Mouse (Mus musculus) liver, adult 2 months (tissue): ENCODE measurements around the gene Abcf1. TPM values are rescaled to one million over a fixed set of nuclear protein-coding genes. Genes with fewer than 3 reads are reported as not detected.

Experiments
- DNase-seq: peaks from one replicate; pipeline ENCODE4 v3.0.0-alpha.2; 2011; ENCODE audit warnings: low read depth, low spot score; ENCODE audit errors: extremely low read depth
- H3K27ac ChIP-seq: fragments of 200-500 bp; replicated peaks from 2 replicates; pipeline ENCODE4 v1.5.1; 2012; ENCODE audit warnings: low read depth, mild to moderate bottlenecking, control low read depth, inconsistent platforms, low read length; ENCODE audit not compliant: insufficient read depth
- H3K27me3 ChIP-seq: fragments of 200-500 bp; 2 replicates; pipeline ENCODE4 v1.6.1; 2012; ENCODE audit warnings: mild to moderate bottlenecking, moderate library complexity, low read length, inconsistent platforms; ENCODE audit not compliant: control insufficient read depth, insufficient read depth
- H3K36me3 ChIP-seq: fragments of 200-500 bp; 2 replicates; pipeline ENCODE4 v1.6.1; 2012; ENCODE audit warnings: low read length, inconsistent platforms; ENCODE audit not compliant: control insufficient read depth, insufficient read depth
- H3K4me1 ChIP-seq: fragments of 200-500 bp; 2 replicates; pipeline ENCODE4 v1.6.1; 2011; ENCODE audit warnings: low read length; ENCODE audit not compliant: control insufficient read depth, insufficient read depth
- H3K4me3 ChIP-seq: fragments of 200-500 bp; 2 replicates; pipeline ENCODE4 v1.5.1; 2011; ENCODE audit warnings: low read depth, mild to moderate bottlenecking, control low read depth, low read length, moderate library complexity; ENCODE audit not compliant: insufficient read depth
- H3K79me2 ChIP-seq: fragments of 200-500 bp; 2 replicates; pipeline ENCODE4 v1.6.1; 2012; ENCODE audit warnings: inconsistent platforms, mild to moderate bottlenecking, low read length, moderate library complexity; ENCODE audit not compliant: control insufficient read depth, insufficient read depth
- H3K9ac ChIP-seq: fragments of 200-500 bp; 2 replicates; pipeline ENCODE4 v1.6.1; 2012; ENCODE audit warnings: low read depth, mild to moderate bottlenecking, control low read depth, inconsistent platforms, low read length
- CTCF ChIP-seq: fragments of 200-500 bp; IDR thresholded peaks from 2 replicates; pipeline ENCODE4 v1.5.1; 2011; ENCODE audit warnings: low read depth, low read length, control low read depth
- POLR2A ChIP-seq: fragments of 200-500 bp; IDR thresholded peaks from 2 replicates; pipeline ENCODE4 v1.6.1; 2011; ENCODE audit warnings: low read length, control low read depth; ENCODE audit not compliant: insufficient read depth; ENCODE audit errors: extremely low read depth
- WGBS: fragments of 180-500 bp; shearing (Covaris S2); methylation state at CpG from one replicate; pipeline ENCODE4 v1.1.7; 2018; 5-methylcytosine and 5-hydroxymethylcytosine counted together
- polyA plus RNA-seq: library from polyadenylated mRNA; depleted of rRNA; stranded (reverse); fragments of >200 nt; gene quantifications from 2 replicates; pipeline ENCODE4 v1.2.3, GENCODE M21; 2012; rRNA removed
- total RNA-seq: library from RNA; depleted of rRNA; stranded (reverse); fragments of >200 nt; gene quantifications from 2 replicates; pipeline ENCODE4 v1.2.3, GENCODE M21; 2014; rRNA removed

Abcf1 gene
- total and polyA plus RNA-seq, 2 experiments, result 24.1 to 43.2 TPM

DNA sequence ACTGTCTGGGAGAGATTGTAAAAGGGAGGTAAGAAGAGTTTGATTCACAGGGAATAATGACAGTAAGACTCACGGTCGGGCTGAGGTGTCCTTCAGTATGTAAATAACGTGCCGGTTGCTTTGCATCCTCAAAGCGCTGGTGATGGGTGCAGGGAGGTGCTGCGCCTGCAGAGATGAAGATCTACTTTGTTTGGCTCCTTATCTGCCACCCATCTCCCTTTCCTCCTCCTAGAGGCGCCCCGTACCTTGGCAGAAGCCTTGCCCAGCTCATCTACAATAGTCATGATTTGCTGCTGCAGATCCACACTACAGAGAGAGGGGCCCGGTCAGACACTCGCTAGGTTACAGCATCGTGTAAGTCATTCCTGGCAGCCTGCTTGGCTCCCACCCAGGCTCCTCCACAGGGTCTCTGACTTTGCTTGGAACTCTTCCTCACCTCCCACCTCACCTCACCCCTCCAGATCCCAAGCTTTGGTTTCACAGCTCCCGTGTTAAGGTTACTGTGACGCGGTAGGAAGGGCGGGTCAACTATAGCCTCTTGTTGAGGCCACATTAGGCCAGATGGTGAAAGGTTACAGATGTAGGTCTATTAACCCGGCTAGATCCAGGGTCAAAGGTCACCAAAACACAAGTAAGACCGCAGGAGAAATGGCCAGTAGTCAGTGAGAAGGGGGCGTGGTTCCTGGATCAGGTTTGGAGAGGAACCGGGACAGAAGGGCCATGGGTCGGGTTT, 60.2 kb downstream of the Abcf1 start:
- TF ChIP-seq POLR2A (no peak), CTCF (no peak)
- H3K4me3 ChIP-seq, result peak overlapping the region; percentile 52
- peak; percentile 97 for DNase-seq
- peaks cover 18% of the 10 kb centered on the region for H3K36me3 ChIP-seq
- 9% methylated on average over 20 of the region's 20 CpGs for WGBS
- no peaks in the 10 kb centered on the region for H3K27me3 ChIP-seq
- peak overlapping the region; percentile 84 for H3K27ac ChIP-seq
- H3K9ac ChIP-seq, result peak overlapping the region; percentile 51
- H3K4me1 ChIP-seq, result peaks cover 4% of the 10 kb centered on the region
- H3K79me2 ChIP-seq, result peaks cover 5% of the 10 kb centered on the region

DNA sequence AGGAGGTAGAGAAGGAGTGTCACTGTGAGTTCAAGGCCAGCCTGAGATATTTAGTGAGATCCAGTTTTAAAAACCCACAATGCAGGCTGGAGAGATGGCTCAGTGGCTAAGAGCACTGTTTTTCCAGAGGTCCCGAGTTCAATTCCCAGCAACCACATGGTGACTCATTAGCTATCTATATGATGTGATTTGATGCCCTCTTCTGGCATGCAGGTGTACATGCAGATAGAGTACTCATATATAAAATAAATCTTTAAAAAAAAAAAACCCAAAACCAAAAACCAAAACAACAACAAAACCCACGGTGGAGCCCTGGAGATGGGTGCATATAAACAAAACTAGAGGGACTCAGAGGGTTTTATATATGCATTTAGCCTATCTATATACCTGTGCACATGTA, 62.0 kb downstream of the Abcf1 start:
- no peaks in the 10 kb centered on the region for H3K27me3 ChIP-seq
- H3K36me3 ChIP-seq, result peaks cover 10% of the 10 kb centered on the region
- 73% methylated on average over 2 of the region's 2 CpGs for WGBS
- no peak overlapping the region for H3K9ac ChIP-seq
- DNase-seq, result no peak
- TF ChIP-seq POLR2A, result no peak
- 0 out of 2 replicates have a peak, but pooled peaks have one; percentile 4 for TF ChIP-seq CTCF
- H3K4me1 ChIP-seq, result peaks cover 4% of the 10 kb centered on the region
- H3K4me3 ChIP-seq, result no peak overlapping the region
- H3K79me2 ChIP-seq, result no peaks in the 10 kb centered on the region
- no peak overlapping the region for H3K27ac ChIP-seq

Other genes with a start within 250 kb of the Abcf1 start
- gene Ier3, start 148.1 kb downstream of the Abcf1 start, total RNA-seq, result 0.92 and 0.94 TPM in 2 replicates
- 0.91 and 1.6 TPM in 2 replicates for gene Ier3, start 148.1 kb downstream of the Abcf1 start, polyA plus RNA-seq
- 18.0 and 19.5 TPM in 2 replicates for gene Flot1, start 146.5 kb downstream of the Abcf1 start, total RNA-seq
- 19.6 and 26.7 TPM in 2 replicates for gene Flot1, start 146.5 kb downstream of the Abcf1 start, polyA plus RNA-seq
- gene Tubb5, start 131.5 kb downstream of the Abcf1 start, total RNA-seq, result 37.5 and 67.3 TPM in 2 replicates
- 56.4 and 62.2 TPM in 2 replicates for gene Tubb5, start 131.5 kb downstream of the Abcf1 start, polyA plus RNA-seq
- gene Mdc1, start 128.2 kb downstream of the Abcf1 start, total RNA-seq, result 3.0 and 3.5 TPM in 2 replicates
- 1.7 and 2.4 TPM in 2 replicates for gene Mdc1, start 128.2 kb downstream of the Abcf1 start, polyA plus RNA-seq
- gene Nrm, start 108.4 kb downstream of the Abcf1 start, total RNA-seq, result 0.18 and 2.4 TPM in 2 replicates
- 1.4 and 2.4 TPM in 2 replicates for gene Nrm, start 108.4 kb downstream of the Abcf1 start, polyA plus RNA-seq
- 2.0 and 3.8 TPM in 2 replicates for gene Ppp1r18, start 104.2 kb downstream of the Abcf1 start, total RNA-seq
- 4.7 and 5.5 TPM in 2 replicates for gene Ppp1r18, start 104.2 kb downstream of the Abcf1 start, polyA plus RNA-seq
- 18.5 and 25.8 TPM in 2 replicates for gene Dhx16, start 89.9 kb downstream of the Abcf1 start, total RNA-seq
- gene Dhx16, start 89.9 kb downstream of the Abcf1 start, polyA plus RNA-seq, result 41.4 and 52.2 TPM in 2 replicates
- gene 2310061I04Rik, start 72.3 kb downstream of the Abcf1 start, total RNA-seq, result 4.9 and 7.0 TPM in 2 replicates
- 35.3 and 37.4 TPM in 2 replicates for gene 2310061I04Rik, start 72.3 kb downstream of the Abcf1 start, polyA plus RNA-seq
- 12.1 and 12.8 TPM in 2 replicates for gene Atat1, start 59.7 kb downstream of the Abcf1 start, total RNA-seq
- gene Atat1, start 59.7 kb downstream of the Abcf1 start, polyA plus RNA-seq, result 37.4 and 47.5 TPM in 2 replicates
- 41.1 and 58.7 TPM in 2 replicates for gene Mrps18b, start 53.4 kb downstream of the Abcf1 start, total RNA-seq
- 89.5 and 106 TPM in 2 replicates for gene Mrps18b, start 53.4 kb downstream of the Abcf1 start, polyA plus RNA-seq
- gene Ppp1r10, start 53.3 kb downstream of the Abcf1 start, total RNA-seq, result 14.6 and 14.7 TPM in 2 replicates
- gene Ppp1r10, start 53.3 kb downstream of the Abcf1 start, polyA plus RNA-seq, result 15.8 and 30.0 TPM in 2 replicates
- gene Gnl1, start 10.1 kb upstream of the Abcf1 start, total RNA-seq, result 8.8 and 9.3 TPM in 2 replicates
- gene Gnl1, start 10.1 kb upstream of the Abcf1 start, polyA plus RNA-seq, result 8.4 and 8.9 TPM in 2 replicates
- gene Prr3, start 10.5 kb upstream of the Abcf1 start, total RNA-seq, result 1.8 and 2.9 TPM in 2 replicates
- 5.0 and 8.3 TPM in 2 replicates for gene Prr3, start 10.5 kb upstream of the Abcf1 start, polyA plus RNA-seq
- gene H2-T24, start 50.8 kb upstream of the Abcf1 start, total RNA-seq, result 4.9 and 5.3 TPM in 2 replicates
- gene H2-T24, start 50.8 kb upstream of the Abcf1 start, polyA plus RNA-seq, result 1.9 and 2.1 TPM in 2 replicates
- gene H2-T23, start 63.1 kb upstream of the Abcf1 start, total RNA-seq, result 291 and 323 TPM in 2 replicates
- 423 and 492 TPM in 2 replicates for gene H2-T23, start 63.1 kb upstream of the Abcf1 start, polyA plus RNA-seq
- gene H2-T22, start 73.0 kb upstream of the Abcf1 start, total RNA-seq, result 115 and 138 TPM in 2 replicates
- gene H2-T22, start 73.0 kb upstream of the Abcf1 start, polyA plus RNA-seq, result 98.2 and 110 TPM in 2 replicates
- 0.09 TPM in 1 of 2 replicates, not detected in the other for gene Gm6034, start 73.2 kb upstream of the Abcf1 start, total RNA-seq
- 0.05 and 0.06 TPM in 2 replicates for gene Gm6034, start 73.2 kb upstream of the Abcf1 start, polyA plus RNA-seq
- gene Gm11127, start 88.6 kb upstream of the Abcf1 start, total RNA-seq, result 0.13 TPM in 1 of 2 replicates, not detected in the other
- gene Gm11127, start 88.6 kb upstream of the Abcf1 start, polyA plus RNA-seq, result 0.06 TPM in 1 of 2 replicates, not detected in the other
- 0.18 and 0.47 TPM in 2 replicates for gene Gm19684, start 151.9 kb upstream of the Abcf1 start, total RNA-seq
- 0.10 and 0.11 TPM in 2 replicates for gene Gm19684, start 151.9 kb upstream of the Abcf1 start, polyA plus RNA-seq
- gene Gm7030, start 159.7 kb upstream of the Abcf1 start, total RNA-seq, result not detected in 2 replicates
- not detected in 2 replicates for gene Gm7030, start 159.7 kb upstream of the Abcf1 start, polyA plus RNA-seq
- not detected in 2 replicates for gene Gm8909, start 198.8 kb upstream of the Abcf1 start, total RNA-seq
- gene Gm8909, start 198.8 kb upstream of the Abcf1 start, polyA plus RNA-seq, result not detected in 2 replicates
- not detected in 2 replicates for gene H2-T3, start 220.5 kb upstream of the Abcf1 start, total RNA-seq
- gene H2-T3, start 220.5 kb upstream of the Abcf1 start, polyA plus RNA-seq, result not detected in 2 replicates